Mouse (Mus musculus) spleen, adult 2 months (tissue): ENCODE measurements around the gene Susd3.

Source experiments
- CTCF ChIP-seq: fragments of 200-500 bp; IDR thresholded peaks from 2 replicates; pipeline ENCODE4 v1.5.1; 2011; ENCODE audit warnings: mild to moderate bottlenecking, inconsistent platforms; ENCODE audit not compliant: insufficient read depth, insufficient read length, insufficient replicate concordance; ENCODE audit errors: extremely low read depth
- POLR2A ChIP-seq: fragments of 200-500 bp; IDR thresholded peaks from 2 replicates; pipeline ENCODE4 v1.6.1; 2011; ENCODE audit warnings: low read depth, low read length, inconsistent platforms

- TF ChIP-seq CTCF (no peak), POLR2A (no peak)
Observed at GRCm38 (mm10) chr13:49181411-49181984, 67.0 kb downstream of the Susd3 start.
